Mouse (Mus musculus) MEL (cell line): ENCODE measurements at regions not wholly inside any gene's neighbourhood (a gene's known extent, or its start where the extent isn't known, plus 50 kb on each side); places are given as distances from the start of the nearest gene placed in this dataset.
A peak's percentile ranks its signal among the peaks of the same experiment; 100 is the strongest.

Experiments used
- DNase-seq: peaks from one replicate; pipeline ENCODE4 v3.0.0; 2011; ENCODE audit warnings: low read depth, low spot score
- H3K27ac ChIP-seq: 2 replicates; pipeline ENCODE4 v1.5.1; 2012; ENCODE audit warnings: low read depth, mild to moderate bottlenecking, control low read depth, low read length, moderate library complexity; ENCODE audit not compliant: control insufficient read depth
- H3K27me3 ChIP-seq, 2 experiments: fragments of 150-350 bp in 1 of 2; sonication (generic) in 1 of 2; 2 replicates each; pipeline ENCODE4 v1.6.1; 2012; ENCODE audit warnings: low read length in 2 of 2, mild to moderate bottlenecking in 2 of 2, improper control_type of control experiment in 1 of 2, moderate library complexity in 1 of 2; ENCODE audit not compliant: insufficient read depth in 2 of 2, control insufficient read depth in 1 of 2
- H3K36me3 ChIP-seq, 2 experiments: 2 replicates each; pipeline ENCODE4 v1.6.1; 2012 to 2014; ENCODE audit warnings: low read length in 2 of 2, improper control_type of control experiment in 1 of 2, inconsistent platforms in 1 of 2, mild to moderate bottlenecking in 1 of 2; ENCODE audit not compliant: insufficient read depth in 2 of 2, control insufficient read depth in 1 of 2
- H3K4me1 ChIP-seq, 2 experiments: fragments of 150-350 bp in 1 of 2; sonication (generic) in 1 of 2; 2 replicates each; pipeline ENCODE4 v1.6.1; 2012; ENCODE audit warnings: low read length in 2 of 2, improper control_type of control experiment in 1 of 2, mild to moderate bottlenecking in 1 of 2; ENCODE audit not compliant: insufficient read depth in 2 of 2, control insufficient read depth in 1 of 2
- H3K4me3 ChIP-seq, 2 experiments: fragments of 150-350 bp in 1 of 2; sonication (generic) in 1 of 2; 2 replicates each; pipeline ENCODE4 v1.5.1; 2012; ENCODE audit warnings: low read depth in 2 of 2, low read length in 2 of 2, mild to moderate bottlenecking in 2 of 2, moderate library complexity in 2 of 2, control low read depth in 1 of 2, improper control_type of control experiment in 1 of 2; ENCODE audit not compliant: control insufficient read depth in 1 of 2, insufficient read depth in 1 of 2
- H3K79me2 ChIP-seq: 2 replicates; pipeline ENCODE4 v1.6.1; 2012; ENCODE audit warnings: mild to moderate bottlenecking, low read length, moderate library complexity; ENCODE audit not compliant: control insufficient read depth, poor library complexity, insufficient read depth
- H3K9ac ChIP-seq: 2 replicates; pipeline ENCODE4 v1.6.1; 2012; ENCODE audit warnings: low read depth, mild to moderate bottlenecking, control low read depth, low read length, moderate library complexity; ENCODE audit not compliant: control insufficient read depth, poor library complexity, severe bottlenecking
- H3K9me3 ChIP-seq: fragments of 150-350 bp; sonication (generic); replicated peaks from 2 replicates; pipeline ENCODE4 v1.6.1; 2012; ENCODE audit warnings: mild to moderate bottlenecking, low read length, improper control_type of control experiment, moderate library complexity; ENCODE audit not compliant: insufficient read depth
- BHLHE40 ChIP-seq: IDR thresholded peaks from 2 replicates; pipeline ENCODE4 v1.6.1; 2012; ENCODE audit warnings: low read depth, mild to moderate bottlenecking, inconsistent platforms, low read length, improper control_type of control experiment, borderline replicate concordance
- CHD1 ChIP-seq: IDR thresholded peaks from 2 replicates; pipeline ENCODE4 v1.6.1; 2012; ENCODE audit warnings: low read depth, mild to moderate bottlenecking, inconsistent platforms, low read length, improper control_type of control experiment
- CHD2 ChIP-seq: IDR thresholded peaks from 2 replicates; pipeline ENCODE4 v1.6.1; 2011; ENCODE audit warnings: low read length, improper control_type of control experiment
- CTCF ChIP-seq, 3 experiments: IDR thresholded peaks in 2 of 3; conservative IDR thresholded peaks in 1 of 3; 2 replicates each; pipeline ENCODE4 v1.5.1; 2011 to 2012; ENCODE audit warnings: low read length in 3 of 3, low read depth in 2 of 3, mild to moderate bottlenecking in 2 of 3, improper control_type of control experiment in 1 of 3, inconsistent platforms in 1 of 3, mixed read lengths in 1 of 3, moderate library complexity in 1 of 3; ENCODE audit not compliant: control insufficient read depth in 1 of 3, insufficient read depth in 1 of 3, poor library complexity in 1 of 3, severe bottlenecking in 1 of 3
- E2F4 ChIP-seq: IDR thresholded peaks from 2 replicates; pipeline ENCODE4 v1.6.1; 2011; ENCODE audit warnings: low read depth, low read length, improper control_type of control experiment, borderline replicate concordance
- GATA1 ChIP-seq: IDR thresholded peaks from 2 replicates; pipeline ENCODE4 v1.6.1; 2011; ENCODE audit warnings: low read depth, low read length, improper control_type of control experiment
- KAT2A ChIP-seq: conservative IDR thresholded peaks from 2 replicates; pipeline ENCODE4 v1.6.1; 2012; ENCODE audit warnings: low read depth, low read length, improper control_type of control experiment, inconsistent platforms
- MAX ChIP-seq: IDR thresholded peaks from 2 replicates; pipeline ENCODE4 v1.6.1; 2011; ENCODE audit warnings: low read length, improper control_type of control experiment
- MEF2A ChIP-seq: IDR thresholded peaks from 2 replicates; pipeline ENCODE4 v1.6.1; 2014; ENCODE audit warnings: low read depth, mild to moderate bottlenecking, inconsistent platforms, low read length, improper control_type of control experiment; ENCODE audit not compliant: poor library complexity, insufficient replicate concordance, severe bottlenecking; ENCODE audit errors: extremely low read depth
- MXI1 ChIP-seq: IDR thresholded peaks from 2 replicates; pipeline ENCODE4 v1.6.1; 2011; ENCODE audit warnings: mild to moderate bottlenecking, low read depth, low read length, improper control_type of control experiment
- MYB ChIP-seq: IDR thresholded peaks from 2 replicates; pipeline ENCODE4 v1.6.1; 2011; ENCODE audit warnings: mild to moderate bottlenecking, low read depth, low read length, improper control_type of control experiment
- NRF1 ChIP-seq: IDR thresholded peaks from 2 replicates; pipeline ENCODE4 v1.6.1; 2014; ENCODE audit warnings: low read depth, mild to moderate bottlenecking, inconsistent platforms, low read length, improper control_type of control experiment, moderate library complexity; ENCODE audit not compliant: poor library complexity, insufficient read depth, severe bottlenecking
- RAD21 ChIP-seq: IDR thresholded peaks from 2 replicates; pipeline ENCODE4 v1.6.1; 2011; ENCODE audit warnings: mild to moderate bottlenecking, low read depth, low read length, improper control_type of control experiment
- SIN3A ChIP-seq: IDR thresholded peaks from 2 replicates; pipeline ENCODE4 v1.6.1; 2012; ENCODE audit warnings: low read length, improper control_type of control experiment, inconsistent platforms
- SMC3 ChIP-seq: IDR thresholded peaks from 2 replicates; pipeline ENCODE4 v1.6.1; 2011; ENCODE audit warnings: low read depth, low read length, improper control_type of control experiment
- TBP ChIP-seq: IDR thresholded peaks from 2 replicates; pipeline ENCODE4 v1.8.0; 2011; ENCODE audit warnings: low read depth, low read length, improper control_type of control experiment
- TCF12 ChIP-seq: IDR thresholded peaks from 2 replicates; pipeline ENCODE4 v1.6.1; 2014; ENCODE audit warnings: low read depth, mild to moderate bottlenecking, inconsistent platforms, low read length, improper control_type of control experiment, moderate library complexity
- UBTF ChIP-seq: IDR thresholded peaks from 2 replicates; pipeline ENCODE4 v1.6.1; 2012; ENCODE audit warnings: low read depth, mild to moderate bottlenecking, inconsistent platforms, low read length, improper control_type of control experiment, moderate library complexity, borderline replicate concordance; ENCODE audit not compliant: insufficient read depth
- USF2 ChIP-seq, 2 experiments: IDR thresholded peaks; 2 replicates each; pipeline ENCODE4 v1.6.1; 2011 to 2012; ENCODE audit warnings: improper control_type of control experiment in 2 of 2, low read length in 2 of 2, borderline replicate concordance in 1 of 2, inconsistent platforms in 1 of 2, low read depth in 1 of 2, mild to moderate bottlenecking in 1 of 2; ENCODE audit not compliant: insufficient read depth in 1 of 2
- ZKSCAN1 ChIP-seq: IDR thresholded peaks from 2 replicates; pipeline ENCODE4 v1.6.1; 2012; ENCODE audit warnings: low read depth, mild to moderate bottlenecking, inconsistent platforms, low read length, improper control_type of control experiment, moderate library complexity
- ZMIZ1 ChIP-seq: IDR thresholded peaks from 2 replicates; pipeline ENCODE4 v1.6.1; 2012; ENCODE audit warnings: low read depth, mild to moderate bottlenecking, inconsistent platforms, low read length, improper control_type of control experiment, moderate library complexity
- ZNF384 ChIP-seq: IDR thresholded peaks from 2 replicates; pipeline ENCODE4 v1.6.1; 2012; ENCODE audit warnings: low read depth, mild to moderate bottlenecking, inconsistent platforms, low read length, improper control_type of control experiment

- Histone ChIP-seq H3K9me3 (no peaks in the 10 kb centered on the region; the same call in 1 of the 2 replicates), H3K9ac (no peak overlapping the region), H3K27me3 (no peaks in the 10 kb centered on the region)
- TF ChIP-seq RAD21 (no peak), SIN3A (no peak)
- TF ChIP-seq, all 39 proteins: peak for 0
- Histone ChIP-seq H3K27ac (no peak overlapping the region), H3K4me1 (no peaks in the 10 kb centered on the region), H3K4me3 (no peak overlapping the region), H3K79me2 (no peaks in the 10 kb centered on the region), H3K36me3 (no peaks in the 10 kb centered on the region)
- peak; percentile 5 for DNase-seq
Measured at GRCm38 (mm10) chr13:51284679-51285078, 113.9 kb downstream of the Nxnl2 start.

- Histone ChIP-seq H3K9ac (no peak overlapping the region), H3K36me3 (no peaks in the 10 kb centered on the region), H3K9me3 (no peaks in the 10 kb centered on the region; the same call in 1 of the 2 replicates), H3K27me3 (no peaks in the 10 kb centered on the region), H3K79me2 (no peaks in the 10 kb centered on the region), H3K4me1 (no peaks in the 10 kb centered on the region), H3K4me3 (no peak overlapping the region), H3K27ac (no peak overlapping the region)
- TF ChIP-seq GATA1 (no peak), E2F4 (no peak), MEF2A (no peak), ZKSCAN1 (no peak)
- DNase-seq = no peak
Measured at GRCm38 (mm10) chr13:51289442-51289841, 118.6 kb downstream of the Nxnl2 start.

GRCm38 (mm10) chr13:51290021-51290424 is 118.4 kb upstream of the S1pr3 start:
- no peak for DNase-seq
- no peak overlapping the region for H3K27ac ChIP-seq
- H3K4me1 ChIP-seq = no peaks in the 10 kb centered on the region
- no peaks in the 10 kb centered on the region for H3K36me3 ChIP-seq
- no peaks in the 10 kb centered on the region for H3K79me2 ChIP-seq
- H3K4me3 ChIP-seq = no peak overlapping the region
- H3K27me3 ChIP-seq = no peaks in the 10 kb centered on the region
- H3K9me3 ChIP-seq = no peaks in the 10 kb centered on the region
- H3K9ac ChIP-seq = no peak overlapping the region
- TF ChIP-seq ZNF384 (no peak), CTCF (IDR thresholded peaks at IDR 0.05 in 2 of 3, conservative IDR thresholded peaks at IDR 0.05 in 1 of 3; ENCODE audit: control insufficient read depth in 1 of 3, insufficient read depth in 1 of 3, low read depth in 2 of 3, low read length in 3 of 3, poor library complexity in 1 of 3, severe bottlenecking in 1 of 3) (no peak), CHD2 (no peak), SMC3 (no peak), CHD1 (no peak), MAX (no peak), BHLHE40 (no peak), MYB (no peak), NRF1 (no peak), USF2 (IDR thresholded peaks at IDR 0.05; ENCODE audit: borderline replicate concordance in 1 of 2, insufficient read depth in 1 of 2, low read depth in 1 of 2, low read length in 2 of 2) (no peak), ZKSCAN1 (no peak), ZMIZ1 (no peak), MXI1 (no peak), MEF2A (no peak), KAT2A (no peak), TCF12 (no peak), UBTF (no peak), TBP (no peak)
